Mouse (Mus musculus) midbrain, postnatal 0 days (tissue): ENCODE data around the gene Zdhhc13. TPM values are rescaled to one million over a fixed set of nuclear protein-coding genes. Genes with fewer than 3 reads are reported as not detected.

ENCODE experiments used
- ATAC-seq: fragments of 200-750 bp; cut with Nextera tagmentation; 2 replicates; pipeline ENCODE4 v1.8.0; 2017; ENCODE audit warnings: moderate number of reproducible peaks, mild to moderate bottlenecking, moderate TSS enrichment, moderate library complexity; ENCODE audit not compliant: low FRiP score
- DNase-seq: peaks from one replicate; pipeline ENCODE4 v3.0.0-alpha.2; 2015; ENCODE audit warnings: low spot score
- H3K27ac ChIP-seq: fragments of 300-500 bp; sonication (generic); 2 replicates; pipeline ENCODE4 v1.5.1; 2014; ENCODE audit warnings: low read depth, mild to moderate bottlenecking, low read length, mixed read lengths
- H3K27me3 ChIP-seq: fragments of 300-500 bp; sonication (generic); 2 replicates; pipeline ENCODE4 v1.6.1; 2014; ENCODE audit warnings: low read length, control low read depth, mixed read lengths; ENCODE audit not compliant: insufficient read depth
- H3K36me3 ChIP-seq: fragments of 300-500 bp; sonication (generic); 2 replicates; pipeline ENCODE4 v1.6.1; 2014; ENCODE audit warnings: low read length, control low read depth, mixed read lengths; ENCODE audit not compliant: insufficient read depth
- H3K4me1 ChIP-seq: fragments of 300-500 bp; sonication (generic); 2 replicates; pipeline ENCODE4 v1.6.1; 2014; ENCODE audit warnings: mild to moderate bottlenecking, control low read depth, antibody characterized with exemption, low read length, mixed read lengths; ENCODE audit not compliant: insufficient read depth
- H3K4me2 ChIP-seq: fragments of 300-500 bp; sonication (generic); 2 replicates; pipeline ENCODE4 v1.6.1; 2014; ENCODE audit warnings: low read depth, mild to moderate bottlenecking, low read length, mixed read lengths; ENCODE audit not compliant: poor library complexity, severe bottlenecking
- H3K4me3 ChIP-seq: fragments of 300-500 bp; sonication (generic); 2 replicates; pipeline ENCODE4 v1.5.1; 2014; ENCODE audit warnings: low read depth, mild to moderate bottlenecking, low read length, moderate library complexity
- H3K9ac ChIP-seq: fragments of 300-500 bp; sonication (generic); replicated peaks from 2 replicates; pipeline ENCODE4 v1.6.1; 2014; ENCODE audit warnings: mild to moderate bottlenecking, low read length, moderate library complexity, mixed read lengths; ENCODE audit not compliant: poor library complexity, severe bottlenecking
- H3K9me3 ChIP-seq: fragments of 300-500 bp; sonication (generic); 2 replicates; pipeline ENCODE4 v1.6.1; 2016; ENCODE audit warnings: low read length, control low read depth
- CTCF ChIP-seq: IDR thresholded peaks from 2 replicates; pipeline ENCODE4 v1.5.1; 2016; ENCODE audit warnings: antibody characterized with exemption, mild to moderate bottlenecking
- WGBS: fragments of 180-500 bp; shearing (Covaris S2); extraction: QIAGEN DNeasy Blood & Tissue Kit; methylation state at CpG from one replicate; pipeline ENCODE4 v1.1.7; 2014; 5-methylcytosine and 5-hydroxymethylcytosine counted together
- polyA plus RNA-seq: library from polyadenylated mRNA; unstranded; fragments of >200 nt; fragmentation: Nextera tagmentation; extraction: Ambion mirVana; gene quantifications from 2 replicates; pipeline ENCODE4 v1.2.1, GENCODE M21; 2015
- total RNA-seq: library from RNA; depleted of rRNA; stranded (reverse); fragments of >200 nt; gene quantifications from 2 replicates; pipeline ENCODE4 v1.2.3, GENCODE M21; 2014

Zdhhc13 gene
- total and polyA plus RNA-seq, 2 experiments from 2014 or later: 21.2 to 43.0 TPM

DNA sequence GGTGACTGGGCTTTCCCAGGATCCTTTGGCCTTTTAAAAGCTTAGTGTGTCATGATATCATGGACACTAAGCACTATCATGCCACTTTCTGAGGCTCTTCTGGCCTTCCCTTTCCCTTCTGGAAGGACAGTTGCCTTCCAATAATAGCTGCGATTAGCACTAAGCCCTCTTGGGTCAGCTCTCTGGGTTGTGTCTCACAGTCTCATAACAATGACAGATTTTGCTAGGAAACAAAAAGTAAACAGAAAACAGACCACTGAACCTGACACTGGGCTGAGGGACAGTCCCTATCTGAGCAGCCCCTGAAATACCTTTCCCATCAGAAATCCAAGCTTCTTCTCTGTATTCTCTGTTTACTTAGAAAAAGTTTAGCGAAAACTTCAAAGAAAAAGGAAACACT, 51.7 kb downstream of the Zdhhc13 start:
- Histone ChIP-seq H3K4me2 (no peak overlapping the region), H3K36me3 (no peaks in the 10 kb centered on the region), H3K27me3 (peaks cover 11% of the 10 kb centered on the region), H3K9ac (no peak overlapping the region), H3K4me1 (peaks cover under 1% of the 10 kb centered on the region; the same call in 1 of the 2 replicates), H3K9me3 (no peaks in the 10 kb centered on the region), H3K27ac (no peak overlapping the region), H3K4me3 (no peak overlapping the region)
- ATAC-seq (no peak), DNase-seq (no peak)
- no peak for TF ChIP-seq CTCF
- WGBS: 85% methylated on average over 2 of the region's 2 CpGs

- no peak overlapping the region for H3K4me2 ChIP-seq
- ATAC-seq: no peak
Observed at GRCm38 (mm10) chr7:48841538-48841937, 52.7 kb downstream of the Zdhhc13 start.

GRCm38 (mm10) chr7:48842353-48842752, 53.5 kb downstream of the Zdhhc13 start:
- Histone ChIP-seq H3K4me1 (no peaks in the 10 kb centered on the region), H3K9me3 (no peaks in the 10 kb centered on the region), H3K9ac (no peak overlapping the region), H3K27me3 (peaks cover 11% of the 10 kb centered on the region), H3K4me2 (no peak overlapping the region), H3K36me3 (no peaks in the 10 kb centered on the region), H3K4me3 (no peak overlapping the region), H3K27ac (no peak overlapping the region)
- ATAC-seq: no peak
- WGBS: 75% methylated on average over 3 of the region's 3 CpGs
- DNase-seq: no peak
- TF ChIP-seq CTCF: no peak

More at GRCm38 (mm10) chr7:48841538-48841937, 52.7 kb downstream of the Zdhhc13 start:
- DNase-seq: no peak
- Histone ChIP-seq H3K4me1 (no peaks in the 10 kb centered on the region), H3K36me3 (no peaks in the 10 kb centered on the region), H3K27me3 (peaks cover 11% of the 10 kb centered on the region), H3K4me3 (no peak overlapping the region), H3K9me3 (no peaks in the 10 kb centered on the region), H3K27ac (no peak overlapping the region), H3K9ac (no peak overlapping the region)
- TF ChIP-seq CTCF: no peak
- 70% methylated on average over 4 of the region's 4 CpGs for WGBS

- Histone ChIP-seq H3K36me3 (no peaks in the 10 kb centered on the region), H3K27ac (no peak overlapping the region), H3K4me1 (no peaks in the 10 kb centered on the region), H3K4me3 (no peak overlapping the region), H3K27me3 (peaks cover 9% of the 10 kb centered on the region), H3K9ac (no peak overlapping the region), H3K9me3 (no peaks in the 10 kb centered on the region), H3K4me2 (no peak overlapping the region)
- DNase-seq: no peak
- no peak for ATAC-seq
- no peak for TF ChIP-seq CTCF
- WGBS: 91% methylated on average over 5 of the region's 5 CpGs
Observed at GRCm38 (mm10) chr7:48843541-48843940, 54.7 kb downstream of the Zdhhc13 start.

- WGBS: 93% methylated on average over 12 of the region's 12 CpGs
- Histone ChIP-seq H3K4me2 (no peak overlapping the region), H3K36me3 (no peaks in the 10 kb centered on the region), H3K4me3 (no peak overlapping the region), H3K9me3 (no peaks in the 10 kb centered on the region), H3K27me3 (no peaks in the 10 kb centered on the region), H3K4me1 (no peaks in the 10 kb centered on the region), H3K9ac (no peak overlapping the region), H3K27ac (no peak overlapping the region)
- no peak for DNase-seq
- no peak for TF ChIP-seq CTCF
- no peak for ATAC-seq
Observed at GRCm38 (mm10) chr7:48845213-48845973, 56.6 kb downstream of the Zdhhc13 start.

GRCm38 (mm10) chr7:48846755-48847154, 58.0 kb downstream of the Zdhhc13 start:
- no peak overlapping the region for H3K9ac ChIP-seq
- DNase-seq: no peak
- no peak overlapping the region for H3K27ac ChIP-seq
- no peaks in the 10 kb centered on the region for H3K27me3 ChIP-seq
- H3K4me3 ChIP-seq: no peak overlapping the region
- H3K4me2 ChIP-seq: no peak overlapping the region
- H3K4me1 ChIP-seq: no peaks in the 10 kb centered on the region
- no peak for TF ChIP-seq CTCF
- H3K9me3 ChIP-seq: no peaks in the 10 kb centered on the region
- no peaks in the 10 kb centered on the region for H3K36me3 ChIP-seq
- no peak for ATAC-seq
- 53% methylated on average over 6 of the region's 6 CpGs for WGBS
